Mouse (Mus musculus): Measurements from ENCODE around the gene Dip2b.

DNA sequence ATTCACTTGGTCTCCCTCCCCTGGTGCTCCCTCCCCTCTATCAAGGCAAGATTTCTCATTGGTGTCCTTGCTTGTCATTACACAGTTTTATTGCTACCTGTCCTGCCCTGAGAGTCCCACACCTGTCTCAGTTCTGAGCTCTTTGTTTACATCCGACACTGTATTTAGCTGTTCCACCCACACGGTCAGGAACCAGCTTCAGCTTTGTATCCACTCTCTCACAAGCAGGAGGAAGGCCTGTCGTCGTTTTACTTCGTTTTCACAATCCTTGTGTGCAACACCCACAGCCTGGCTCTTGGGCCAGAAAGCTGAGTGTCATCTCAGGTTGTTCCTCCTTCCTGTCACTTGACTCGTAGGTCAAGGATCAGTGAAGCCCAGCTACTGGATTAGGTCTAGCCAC lies 45.4 kb downstream of the Dip2b start:
- no peak for TF ChIP-seq CTCF (IDR thresholded peaks at IDR 0.05; ENCODE audit: borderline replicate concordance, insufficient read depth, low read depth, low read length)
- TF ChIP-seq POLR2A (IDR thresholded peaks at IDR 0.05; ENCODE audit: borderline replicate concordance, insufficient read depth, low read length), result no peak
